Mouse (Mus musculus) midbrain, embryonic 12.5 days (tissue): ENCODE data around the gene Satb2. TPM values are rescaled to one million over a fixed set of nuclear protein-coding genes. Genes with fewer than 3 reads are reported as not detected.

Source experiments
- ATAC-seq: fragments of 200-750 bp; cut with Nextera tagmentation; 2 replicates; pipeline ENCODE4 v1.8.0; 2017; ENCODE audit warnings: low read depth, moderate TSS enrichment, moderate library complexity; ENCODE audit not compliant: low FRiP score
- H3K27ac ChIP-seq: fragments of 300-500 bp; sonication (generic); replicated peaks from 2 replicates; pipeline ENCODE4 v1.5.1; 2016; ENCODE audit warnings: mild to moderate bottlenecking
- H3K27me3 ChIP-seq: fragments of 300-500 bp; sonication (generic); 2 replicates; pipeline ENCODE4 v1.6.1; 2016; ENCODE audit warnings: mild to moderate bottlenecking
- H3K36me3 ChIP-seq: fragments of 300-500 bp; sonication (generic); 2 replicates; pipeline ENCODE4 v1.6.1; 2016
- H3K4me1 ChIP-seq: fragments of 300-500 bp; sonication (generic); 2 replicates; pipeline ENCODE4 v1.6.1; 2016
- H3K4me2 ChIP-seq: fragments of 300-500 bp; sonication (generic); replicated peaks from 2 replicates; pipeline ENCODE4 v1.6.1; 2016; ENCODE audit warnings: mild to moderate bottlenecking, moderate library complexity
- H3K4me3 ChIP-seq: fragments of 300-500 bp; sonication (generic); 2 replicates; pipeline ENCODE4 v1.5.1; 2016; ENCODE audit warnings: mild to moderate bottlenecking
- H3K9ac ChIP-seq: fragments of 300-500 bp; sonication (generic); replicated peaks from 2 replicates; pipeline ENCODE4 v1.6.1; 2016; ENCODE audit warnings: mild to moderate bottlenecking, moderate library complexity
- H3K9me3 ChIP-seq: fragments of 300-500 bp; sonication (generic); 2 replicates; pipeline ENCODE4 v1.6.1; 2016; ENCODE audit warnings: mild to moderate bottlenecking
- WGBS: fragments of 180-500 bp; shearing (Covaris S2); methylation state at CpG from one replicate; pipeline ENCODE4 v1.1.7; 2016; 5-methylcytosine and 5-hydroxymethylcytosine counted together
- polyA plus RNA-seq: library from polyadenylated mRNA; unstranded; fragments of >200 nt; fragmentation: Nextera tagmentation; extraction: Ambion mirVana; gene quantifications from 2 replicates; pipeline ENCODE4 v1.2.1, GENCODE M21; 2016

Gene Satb2
- polyA plus RNA-seq, 1 experiment from 2014 or later: 0.99 TPM

DNA sequence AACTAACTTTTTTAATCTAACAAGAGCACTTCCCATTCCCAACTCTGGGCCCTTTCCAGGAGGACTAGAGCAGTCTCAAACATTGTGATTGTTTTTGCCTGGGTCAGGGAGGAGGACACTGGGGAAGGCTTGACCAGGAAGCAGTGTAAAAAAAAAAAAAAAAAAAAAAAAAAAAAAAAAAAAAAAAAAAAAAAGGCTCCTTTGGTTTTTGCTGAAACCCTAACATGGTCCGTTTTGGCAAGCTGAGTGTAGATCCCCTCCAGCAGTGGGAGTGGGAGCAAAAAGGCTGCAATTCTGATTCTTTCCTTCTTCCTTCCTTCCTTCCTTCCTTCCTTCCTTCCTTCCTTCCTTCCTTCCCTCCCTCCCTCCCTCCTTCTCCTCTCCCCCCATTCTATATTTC lies 3.1 kb upstream of the Satb2 start:
- ATAC-seq: no peak
- H3K4me3 ChIP-seq: no peak overlapping the region
- H3K9ac ChIP-seq: no peak overlapping the region
- 0% methylated on average over 1 of the region's 1 CpGs for WGBS
- H3K27me3 ChIP-seq: peaks cover 92% of the 10 kb centered on the region
- H3K4me2 ChIP-seq: no peak overlapping the region
- no peaks in the 10 kb centered on the region for H3K9me3 ChIP-seq
- H3K4me1 ChIP-seq: peaks cover 14% of the 10 kb centered on the region
- H3K36me3 ChIP-seq: no peaks in the 10 kb centered on the region
- no peak overlapping the region for H3K27ac ChIP-seq

DNA sequence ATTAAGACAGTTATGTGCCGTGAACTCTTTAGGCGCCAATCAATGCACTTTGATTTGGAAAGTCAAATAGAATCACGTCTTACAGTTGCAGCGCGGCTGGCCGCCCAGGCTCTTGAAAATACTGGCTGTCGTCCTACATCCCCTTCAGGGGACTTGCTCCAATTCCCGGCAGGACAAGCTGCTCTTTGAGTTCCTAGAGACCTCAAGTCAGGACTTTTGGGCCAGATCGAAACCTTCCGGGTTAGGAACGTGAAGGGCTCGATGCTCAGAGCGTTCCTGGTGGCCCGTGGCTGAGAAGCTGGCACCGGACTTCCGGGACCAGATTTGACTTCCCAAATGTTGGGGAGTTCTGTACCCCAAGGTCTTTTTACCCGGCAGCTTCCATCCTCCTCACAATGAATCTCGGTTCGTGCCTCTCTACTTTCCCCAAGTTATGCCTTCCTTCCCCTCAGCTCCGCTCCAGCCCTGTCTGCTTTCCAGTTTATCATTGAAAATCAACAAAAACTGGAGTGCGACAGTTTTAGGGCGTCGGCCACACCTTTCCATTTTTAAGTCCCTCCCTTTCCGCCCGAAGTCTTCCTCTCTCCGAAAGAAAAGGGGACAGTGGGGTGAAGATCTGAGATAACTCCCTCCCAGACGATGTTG lies 2.3 kb upstream of the Satb2 start:
- Histone ChIP-seq H3K9ac (no peak overlapping the region), H3K9me3 (no peaks in the 10 kb centered on the region), H3K4me3 (peak overlapping the region; percentile 17; the same call in 1 of the 2 replicates), H3K4me2 (peak overlapping the region; percentile 27; the same call in 1 of the 2 replicates), H3K4me1 (peaks cover 18% of the 10 kb centered on the region), H3K36me3 (no peaks in the 10 kb centered on the region), H3K27ac (no peak overlapping the region), H3K27me3 (peaks cover 93% of the 10 kb centered on the region)
- ATAC-seq: no peak
- under 1% methylated on average over 27 of the region's 27 CpGs for WGBS

DNA sequence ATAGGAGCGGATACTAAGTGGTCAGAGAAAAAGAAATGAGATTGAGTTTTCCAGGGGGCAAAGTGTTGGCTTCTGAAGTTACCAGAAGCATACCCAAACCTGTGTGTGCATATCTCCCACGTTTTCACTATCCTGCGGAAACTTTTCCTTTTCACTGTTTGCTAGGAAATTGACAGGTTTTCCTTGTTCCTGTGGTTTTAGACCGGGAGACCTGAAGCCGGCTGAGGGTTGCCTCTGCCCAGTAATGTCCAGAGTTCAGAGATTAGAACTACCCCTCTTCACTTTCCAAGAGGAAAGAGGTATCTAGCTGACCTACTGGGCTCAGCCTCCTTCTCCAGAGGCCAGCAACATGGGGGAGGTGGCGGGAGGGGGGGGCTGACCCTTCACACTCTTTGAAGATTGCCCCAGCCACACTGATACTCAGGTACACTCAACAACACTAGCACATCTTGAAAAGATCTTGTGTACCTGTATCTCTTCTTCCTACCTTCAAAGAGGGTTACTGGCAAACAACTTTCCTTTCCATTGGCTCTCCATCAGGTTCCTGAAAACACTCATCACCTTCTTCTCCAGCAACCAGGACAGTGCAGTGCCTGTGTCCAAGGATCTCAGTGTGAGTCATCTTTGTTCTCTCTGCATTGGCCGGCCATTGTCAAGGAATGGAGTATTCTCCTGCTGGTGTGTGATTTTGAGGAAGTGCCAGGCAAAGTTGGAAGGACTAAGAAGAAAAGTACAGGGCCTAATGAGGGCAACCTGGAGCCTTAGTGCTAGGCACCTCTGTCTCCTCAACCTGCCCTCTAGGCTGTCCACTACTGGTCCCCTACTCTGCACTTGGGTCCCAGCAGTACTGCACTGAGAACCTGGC lies 1.3 kb upstream of the Satb2 start:
- ATAC-seq: no peak
- no peak overlapping the region for H3K4me3 ChIP-seq
- no peak overlapping the region for H3K27ac ChIP-seq
- no peak overlapping the region for H3K4me2 ChIP-seq
- 1% methylated on average over 7 of the region's 7 CpGs for WGBS
- H3K9ac ChIP-seq: no peak overlapping the region
- H3K36me3 ChIP-seq: no peaks in the 10 kb centered on the region
- H3K4me1 ChIP-seq: peaks cover 20% of the 10 kb centered on the region
- peaks cover 90% of the 10 kb centered on the region for H3K27me3 ChIP-seq
- H3K9me3 ChIP-seq: no peaks in the 10 kb centered on the region

DNA sequence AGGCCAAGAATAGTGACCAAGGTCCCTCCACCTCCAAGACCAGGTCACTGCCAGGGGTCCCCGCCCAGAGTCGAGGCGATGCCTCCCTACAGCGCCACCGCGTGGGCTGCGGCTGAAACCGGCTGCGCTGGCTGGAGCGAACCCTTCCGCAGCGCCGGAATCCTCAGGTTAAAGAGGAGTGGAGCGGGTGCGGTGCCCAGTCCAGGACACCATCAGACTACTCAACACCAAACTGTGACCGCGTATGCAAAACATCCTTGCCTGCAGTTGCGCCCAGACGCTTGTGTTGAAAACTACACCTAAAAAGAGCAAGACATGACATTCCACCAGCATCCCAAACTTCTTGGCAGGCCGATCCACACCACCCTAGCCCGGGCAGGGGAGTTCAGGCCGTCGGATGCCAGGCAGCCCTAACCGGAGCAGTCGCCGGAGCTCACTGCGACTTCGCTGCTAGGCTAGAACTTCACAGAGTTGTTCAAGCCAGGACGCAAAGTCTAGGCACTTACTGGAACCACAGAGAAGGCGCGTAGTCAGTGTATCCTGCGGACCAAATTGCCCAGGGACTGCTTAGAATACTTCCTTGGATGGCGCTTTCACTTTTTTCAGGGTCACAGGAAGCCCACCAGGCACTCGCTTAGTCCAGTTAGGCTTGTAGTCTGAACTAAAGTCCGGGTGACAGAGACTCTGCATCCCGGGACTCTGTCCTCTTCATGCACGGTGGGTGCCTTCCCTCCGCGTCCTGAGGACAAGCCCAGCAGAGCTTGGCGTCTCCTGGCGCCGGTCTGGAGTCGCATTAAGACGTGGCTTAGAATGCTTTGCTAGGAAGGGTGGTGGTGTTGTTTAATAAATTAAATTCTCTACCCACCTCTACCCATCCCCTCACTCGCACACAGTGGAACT lies 999 bp downstream of the Satb2 start:
- 1% methylated on average over 45 of the region's 45 CpGs for WGBS
- H3K4me2 ChIP-seq: peak overlapping the region; percentile 44
- peaks cover 24% of the 10 kb centered on the region for H3K4me1 ChIP-seq

DNA sequence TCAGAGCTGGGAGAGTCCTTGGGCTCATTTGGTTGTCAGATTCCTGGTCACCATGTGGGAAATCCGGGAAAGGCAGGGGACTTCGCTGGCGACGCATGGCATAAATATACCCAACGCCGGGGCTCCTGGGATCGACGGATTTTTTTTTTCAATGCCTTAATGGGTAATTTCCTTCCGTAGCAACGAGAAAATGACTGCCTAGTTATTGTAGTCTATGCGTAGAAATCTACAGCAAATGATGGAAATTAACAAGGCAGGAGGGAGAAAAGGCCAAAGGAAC lies 1.7 kb downstream of the Satb2 start:
- H3K27ac ChIP-seq: no peak overlapping the region
- ATAC-seq: no peak
- no peaks in the 10 kb centered on the region for H3K36me3 ChIP-seq
- H3K4me3 ChIP-seq: peak overlapping the region; percentile 28
- peaks cover 66% of the 10 kb centered on the region for H3K27me3 ChIP-seq
- peaks cover 24% of the 10 kb centered on the region for H3K4me1 ChIP-seq
- no peaks in the 10 kb centered on the region for H3K9me3 ChIP-seq
- H3K4me2 ChIP-seq: peak overlapping the region; percentile 44
- no peak overlapping the region for H3K9ac ChIP-seq
- 2% methylated on average over 11 of the region's 11 CpGs for WGBS

More for the DNA sequence above, 999 bp downstream of the Satb2 start:
- peaks cover 72% of the 10 kb centered on the region for H3K27me3 ChIP-seq
- no peaks in the 10 kb centered on the region for H3K9me3 ChIP-seq
- no peak overlapping the region for H3K27ac ChIP-seq
- ATAC-seq: 0 out of 2 replicates have a peak, but pooled peaks have one; percentile 3
- no peak overlapping the region; the same call in 1 of the 2 replicates for H3K9ac ChIP-seq
- H3K36me3 ChIP-seq: no peaks in the 10 kb centered on the region
- H3K4me3 ChIP-seq: peak overlapping the region; percentile 28

DNA sequence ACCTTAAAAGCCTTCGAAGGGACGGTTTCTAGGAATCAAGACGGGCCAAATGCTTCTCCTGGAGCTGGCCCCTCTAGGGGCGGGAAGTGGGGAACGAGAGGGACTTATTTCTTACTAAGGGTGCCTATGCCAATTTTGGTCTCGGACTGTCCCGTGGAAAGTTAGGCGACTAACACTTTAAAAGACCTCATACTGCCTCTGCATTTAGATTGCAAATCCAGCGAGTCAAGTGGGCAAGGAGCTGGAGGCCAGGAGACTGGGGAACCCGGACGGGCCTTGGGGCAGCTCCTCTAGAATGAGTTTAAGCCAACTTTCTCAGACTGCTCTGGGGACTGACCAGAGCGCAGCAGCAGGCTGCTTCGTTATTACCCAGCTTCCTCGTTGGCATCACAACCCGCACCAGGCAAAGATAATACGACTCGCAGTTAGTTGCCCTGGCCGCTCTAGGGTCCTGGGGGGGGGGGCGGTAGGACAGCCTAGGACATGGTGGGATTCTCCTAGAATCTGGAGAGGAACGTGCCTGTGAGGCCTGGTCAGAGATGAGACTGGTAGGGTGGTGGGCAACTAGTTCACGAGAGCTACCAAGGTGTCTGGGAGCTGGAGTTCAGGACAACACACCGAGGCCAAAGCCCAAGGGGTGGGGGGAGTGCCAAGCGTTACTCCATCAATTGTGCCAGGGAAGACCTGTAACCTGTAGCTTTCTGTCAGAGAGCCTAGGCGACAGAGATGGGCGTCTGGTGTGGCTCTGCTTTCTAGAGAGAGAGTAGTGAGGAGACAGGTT lies 2.2 kb downstream of the Satb2 start:
- Histone ChIP-seq H3K27ac (no peak overlapping the region), H3K4me3 (0 out of 2 replicates have a peak overlapping the region, but pooled peaks have one; percentile 3)
- no peak for ATAC-seq

DNA sequence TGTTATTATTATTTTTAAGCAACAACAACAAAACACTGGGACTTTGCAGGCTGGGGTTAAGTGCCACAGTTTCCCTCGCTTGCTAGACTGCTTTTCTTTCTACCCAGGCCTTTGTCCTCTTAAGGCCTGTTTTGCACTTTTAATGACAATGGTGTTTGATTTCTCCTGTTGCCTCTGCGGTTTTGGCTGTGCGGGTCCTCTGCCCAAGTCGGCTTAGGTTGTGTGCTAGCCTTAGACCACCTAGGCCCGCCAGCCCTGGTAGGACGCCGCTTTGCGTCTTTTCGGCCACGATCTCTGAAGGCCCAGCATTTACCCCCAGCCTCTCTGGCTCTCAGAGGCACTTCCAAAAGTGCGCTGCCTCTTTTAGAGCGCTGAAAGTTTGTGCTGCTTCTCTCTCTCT lies 2.9 kb downstream of the Satb2 start:
- H3K36me3 ChIP-seq: no peaks in the 10 kb centered on the region
- no peaks in the 10 kb centered on the region for H3K9me3 ChIP-seq
- H3K4me2 ChIP-seq: no peak overlapping the region
- 2% methylated on average over 12 of the region's 12 CpGs for WGBS
- H3K27ac ChIP-seq: no peak overlapping the region
- H3K4me3 ChIP-seq: no peak overlapping the region
- H3K9ac ChIP-seq: no peak overlapping the region
- H3K27me3 ChIP-seq: peaks cover 66% of the 10 kb centered on the region
- no peak for ATAC-seq
- peaks cover 33% of the 10 kb centered on the region for H3K4me1 ChIP-seq

More for the DNA sequence above, 2.2 kb downstream of the Satb2 start:
- Histone ChIP-seq H3K27me3 (peaks cover 66% of the 10 kb centered on the region), H3K36me3 (no peaks in the 10 kb centered on the region), H3K9me3 (no peaks in the 10 kb centered on the region), H3K4me1 (peaks cover 28% of the 10 kb centered on the region), H3K9ac (no peak overlapping the region), H3K4me2 (peak overlapping the region; percentile 44)
- 1% methylated on average over 25 of the region's 25 CpGs for WGBS

DNA sequence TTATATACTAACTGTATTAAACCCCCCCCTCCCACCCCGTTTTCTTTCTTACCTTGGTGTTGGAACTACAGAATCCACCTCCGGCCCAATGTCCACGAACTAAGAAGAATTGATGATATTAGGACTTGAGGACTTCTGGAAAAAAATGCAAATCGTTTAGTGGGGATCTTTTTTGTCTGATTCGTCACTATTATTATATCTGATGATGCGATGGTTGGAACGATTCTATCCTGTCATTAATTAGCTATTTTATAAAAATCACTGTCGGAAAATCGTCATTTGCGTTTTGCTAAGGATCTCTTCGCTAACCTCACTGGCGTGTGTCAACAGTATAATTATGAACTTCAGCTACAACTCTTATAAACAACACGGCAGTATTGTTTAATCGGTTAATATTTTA lies 4.3 kb downstream of the Satb2 start:
- peaks cover 68% of the 10 kb centered on the region for H3K27me3 ChIP-seq
- H3K36me3 ChIP-seq: no peaks in the 10 kb centered on the region
- no peak overlapping the region for H3K4me3 ChIP-seq
- H3K9ac ChIP-seq: no peak overlapping the region
- no peak for ATAC-seq
- H3K27ac ChIP-seq: no peak overlapping the region
- WGBS: 4% methylated on average over 14 of the region's 14 CpGs
- no peaks in the 10 kb centered on the region for H3K9me3 ChIP-seq
- H3K4me2 ChIP-seq: no peak overlapping the region
- H3K4me1 ChIP-seq: peaks cover 42% of the 10 kb centered on the region

DNA sequence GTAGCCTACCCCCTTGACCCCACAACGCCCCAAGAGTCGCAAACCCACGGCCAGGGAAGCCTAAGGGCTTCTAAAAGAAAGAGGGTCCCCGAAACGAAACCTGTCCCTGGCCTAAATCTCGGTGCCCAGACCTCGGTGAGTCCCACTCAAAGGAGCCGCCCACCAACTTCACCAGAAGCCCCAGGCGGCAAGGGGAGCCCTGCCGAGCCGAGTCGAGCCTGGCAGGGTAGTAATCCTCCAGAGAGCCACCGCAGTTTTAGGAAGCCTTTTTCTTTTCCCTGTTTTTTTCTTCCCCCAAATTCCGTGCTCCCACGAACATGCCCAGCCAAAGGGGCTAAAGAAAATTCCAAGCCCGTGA lies 4.9 kb downstream of the Satb2 start:
- Histone ChIP-seq H3K9ac (peak overlapping the region; percentile 72; the same call in 1 of the 2 replicates), H3K27ac (no peak overlapping the region), H3K4me2 (peak overlapping the region; percentile 97), H3K36me3 (no peaks in the 10 kb centered on the region), H3K9me3 (no peaks in the 10 kb centered on the region), H3K27me3 (peaks cover 71% of the 10 kb centered on the region), H3K4me3 (peak overlapping the region; percentile 68), H3K4me1 (peaks cover 42% of the 10 kb centered on the region)
- ATAC-seq: no peak; the same call in 1 of the 2 replicates
- WGBS: 0% methylated on average over 16 of the region's 16 CpGs

DNA sequence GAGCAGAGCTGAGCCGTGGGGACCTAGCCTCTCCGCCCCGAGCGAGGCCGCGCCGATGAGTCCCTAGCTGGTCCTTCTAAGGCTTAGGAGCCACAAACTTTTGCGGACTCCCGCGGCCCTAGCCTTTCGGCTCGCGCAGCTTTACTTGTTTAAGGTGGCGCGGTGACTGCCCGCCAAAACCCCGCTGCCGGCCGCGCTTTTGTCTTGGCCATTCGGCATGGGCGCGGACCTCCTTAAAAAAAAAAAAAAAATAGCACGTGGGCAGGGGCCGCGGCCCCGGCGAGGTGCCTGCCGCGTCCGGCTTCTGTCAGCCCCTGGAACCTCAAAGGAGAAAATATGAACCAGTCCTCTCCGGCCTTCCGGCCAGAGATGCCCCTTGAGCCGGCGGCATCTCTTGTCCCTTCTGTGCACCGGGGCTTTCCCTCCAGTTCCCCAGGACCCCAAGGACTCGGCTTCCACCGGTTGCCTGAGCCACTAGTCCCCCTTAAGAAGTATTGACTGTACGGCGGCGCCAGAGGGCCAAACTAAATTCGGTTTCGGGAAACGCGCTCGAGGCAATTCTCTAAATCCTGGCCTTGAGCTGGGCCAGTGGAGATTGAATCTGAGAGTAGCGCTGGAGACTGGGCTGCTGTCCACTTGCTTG lies 5.4 kb downstream of the Satb2 start:
- ATAC-seq: peak; percentile 71
- Histone ChIP-seq H3K9ac (peak overlapping the region; percentile 72), H3K9me3 (no peaks in the 10 kb centered on the region), H3K36me3 (no peaks in the 10 kb centered on the region), H3K4me1 (peaks cover 42% of the 10 kb centered on the region), H3K27ac (peak overlapping the region; percentile 85), H3K27me3 (peaks cover 71% of the 10 kb centered on the region), H3K4me3 (peak overlapping the region; percentile 68), H3K4me2 (peak overlapping the region; percentile 97)
- WGBS: under 1% methylated on average over 47 of the region's 47 CpGs
